Mouse (Mus musculus) neural tube, embryonic 11.5 days (tissue): ENCODE measurements at regions not wholly inside any gene's neighbourhood (a gene's known extent, or its start where the extent isn't known, plus 50 kb on each side); places are given as distances from the start of the nearest gene placed in this dataset.

Source experiments
- ATAC-seq: fragments of 200-750 bp; cut with Nextera tagmentation; 2 replicates; pipeline ENCODE4 v1.8.0; 2017; ENCODE audit warnings: moderate number of reproducible peaks, mild to moderate bottlenecking, moderate TSS enrichment, moderate library complexity; ENCODE audit not compliant: insufficient read depth, low FRiP score, low TSS enrichment
- DNase-seq: peaks from one replicate; pipeline ENCODE4 v3.0.0-alpha.2; 2015; ENCODE audit warnings: low spot score
- H3K27ac ChIP-seq: fragments of 300-500 bp; sonication (generic); 2 replicates; pipeline ENCODE4 v1.5.1; 2014; ENCODE audit warnings: low read depth, mild to moderate bottlenecking, low read length
- H3K27me3 ChIP-seq: fragments of 300-500 bp; sonication (generic); 2 replicates; pipeline ENCODE4 v1.6.1; 2014; ENCODE audit warnings: mild to moderate bottlenecking, low read length, mixed read lengths; ENCODE audit not compliant: control insufficient read depth, insufficient read depth
- H3K36me3 ChIP-seq: fragments of 300-500 bp; sonication (generic); 2 replicates; pipeline ENCODE4 v1.6.1; 2014; ENCODE audit warnings: mild to moderate bottlenecking, low read length, moderate library complexity, mixed read lengths; ENCODE audit not compliant: control insufficient read depth, insufficient read depth
- H3K4me1 ChIP-seq: fragments of 300-500 bp; sonication (generic); 2 replicates; pipeline ENCODE4 v1.6.1; 2014; ENCODE audit warnings: low read length, mixed read lengths; ENCODE audit not compliant: control insufficient read depth, insufficient read depth
- H3K4me2 ChIP-seq: fragments of 300-500 bp; sonication (generic); 2 replicates; pipeline ENCODE4 v1.6.1; 2014; ENCODE audit warnings: low read depth, mild to moderate bottlenecking, moderate library complexity
- H3K4me3 ChIP-seq: fragments of 300-500 bp; sonication (generic); 2 replicates; pipeline ENCODE4 v1.5.1; 2014; ENCODE audit warnings: low read depth, low read length
- H3K9ac ChIP-seq: fragments of 300-500 bp; sonication (generic); 2 replicates; pipeline ENCODE4 v1.6.1; 2014; ENCODE audit warnings: mild to moderate bottlenecking, low read length
- H3K9me3 ChIP-seq: fragments of 300-500 bp; sonication (generic); 2 replicates; pipeline ENCODE4 v1.6.1; 2016; ENCODE audit warnings: low read length; ENCODE audit not compliant: control insufficient read depth
- WGBS: fragments of 180-500 bp; shearing (Covaris S2); extraction: QIAGEN DNeasy Blood & Tissue Kit; methylation state at CpG from one replicate; pipeline ENCODE4 v1.1.7; 2014; 5-methylcytosine and 5-hydroxymethylcytosine counted together

DNA sequence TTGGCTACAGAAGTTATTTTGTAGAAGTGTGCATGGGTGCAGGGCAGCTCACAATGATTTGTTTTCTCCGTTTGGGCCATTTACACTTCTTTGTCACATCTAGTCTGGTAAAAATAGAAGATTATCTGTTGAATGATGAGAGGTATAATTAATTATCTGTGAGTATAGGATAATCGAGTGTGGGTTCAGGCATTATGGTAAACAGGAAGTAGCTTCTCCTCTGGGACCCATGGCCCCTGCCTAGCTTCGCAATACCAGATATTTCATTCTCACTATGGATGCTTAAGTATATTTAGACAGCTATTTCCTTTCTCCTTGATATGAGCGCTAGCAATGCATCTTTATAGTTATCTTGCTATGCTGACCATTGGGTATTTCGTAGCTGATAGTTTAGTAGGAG, 1373.7 kb upstream of the Pcdh20 start:
- no peak for ATAC-seq

DNA sequence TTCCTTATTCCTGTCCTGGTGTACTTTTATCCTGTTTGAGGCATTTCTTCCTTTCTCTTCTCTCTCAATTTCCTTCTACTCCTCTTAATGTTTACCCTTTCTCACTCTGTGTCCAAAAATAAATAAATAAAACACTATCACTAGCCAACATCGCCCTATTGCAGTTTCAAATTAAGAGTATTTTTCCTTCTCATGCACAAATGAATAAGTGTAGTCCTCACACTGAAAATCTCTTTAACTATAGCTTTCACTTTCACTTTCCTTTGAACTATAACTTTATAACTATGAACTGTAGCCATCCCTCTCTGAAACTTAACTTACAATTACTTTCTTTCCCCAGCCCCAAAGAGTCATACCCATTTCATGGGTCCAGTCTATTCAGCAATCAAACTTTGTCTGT, 1355.5 kb upstream of the Pcdh20 start:
- no peaks in the 10 kb centered on the region for H3K9me3 ChIP-seq
- no peak overlapping the region for H3K27ac ChIP-seq
- no peak overlapping the region for H3K9ac ChIP-seq
- H3K27me3 ChIP-seq: no peaks in the 10 kb centered on the region
- WGBS: 82% methylated on average over 1 of the region's 1 CpGs
- no peaks in the 10 kb centered on the region for H3K36me3 ChIP-seq
- no peaks in the 10 kb centered on the region for H3K4me1 ChIP-seq
- DNase-seq (no peak), ATAC-seq (no peak)
- no peak overlapping the region for H3K4me2 ChIP-seq
- H3K4me3 ChIP-seq: no peak overlapping the region

More for the DNA sequence above, 1373.7 kb upstream of the Pcdh20 start:
- no peak for DNase-seq
- H3K4me3 ChIP-seq: no peak overlapping the region
- no peaks in the 10 kb centered on the region for H3K9me3 ChIP-seq
- no peak overlapping the region for H3K27ac ChIP-seq
- no peaks in the 10 kb centered on the region for H3K36me3 ChIP-seq
- WGBS: 85% methylated on average over 5 of the region's 5 CpGs
- H3K9ac ChIP-seq: no peak overlapping the region
- H3K27me3 ChIP-seq: no peaks in the 10 kb centered on the region
- no peak overlapping the region for H3K4me2 ChIP-seq
- no peaks in the 10 kb centered on the region for H3K4me1 ChIP-seq

DNA sequence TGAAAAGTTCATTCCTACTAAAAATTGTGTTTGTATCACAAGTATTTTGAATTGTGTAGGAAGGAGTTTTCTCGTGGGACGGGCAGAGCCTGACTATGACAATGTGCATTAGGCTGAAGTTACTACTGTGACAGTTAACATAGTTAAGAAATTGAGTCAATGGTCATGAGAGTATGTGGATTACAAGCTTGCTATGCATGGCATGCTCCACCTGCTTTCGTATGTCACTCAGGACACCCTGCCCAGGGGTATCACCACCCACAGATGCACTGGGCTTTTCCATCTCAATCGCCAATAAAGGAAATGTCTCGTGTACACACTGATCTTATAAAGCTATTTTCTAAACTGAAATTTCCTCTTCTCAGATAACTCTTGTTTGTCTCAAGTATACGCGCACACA, 1354.8 kb upstream of the Pcdh20 start:
- no peaks in the 10 kb centered on the region for H3K36me3 ChIP-seq
- H3K4me1 ChIP-seq: no peaks in the 10 kb centered on the region
- ATAC-seq: no peak
- H3K4me3 ChIP-seq: no peak overlapping the region
- H3K9me3 ChIP-seq: no peaks in the 10 kb centered on the region
- DNase-seq: no peak
- no peak overlapping the region for H3K27ac ChIP-seq
- no peak overlapping the region for H3K9ac ChIP-seq
- 88% methylated on average over 7 of the region's 7 CpGs for WGBS
- H3K27me3 ChIP-seq: no peaks in the 10 kb centered on the region
- no peak overlapping the region for H3K4me2 ChIP-seq

- Histone ChIP-seq H3K4me1 (no peaks in the 10 kb centered on the region), H3K4me3 (no peak overlapping the region), H3K36me3 (no peaks in the 10 kb centered on the region), H3K27me3 (no peaks in the 10 kb centered on the region), H3K27ac (no peak overlapping the region), H3K9ac (no peak overlapping the region), H3K4me2 (no peak overlapping the region), H3K9me3 (no peaks in the 10 kb centered on the region)
- DNase-seq: peak; percentile 20
- WGBS: 13% methylated on average over 4 of the region's 4 CpGs
- peak; percentile 40; the same call in 1 of the 2 replicates for ATAC-seq
Observed at GRCm38 (mm10) chr14:89823436-89823835, 1352.2 kb upstream of the Pcdh20 start.

DNA sequence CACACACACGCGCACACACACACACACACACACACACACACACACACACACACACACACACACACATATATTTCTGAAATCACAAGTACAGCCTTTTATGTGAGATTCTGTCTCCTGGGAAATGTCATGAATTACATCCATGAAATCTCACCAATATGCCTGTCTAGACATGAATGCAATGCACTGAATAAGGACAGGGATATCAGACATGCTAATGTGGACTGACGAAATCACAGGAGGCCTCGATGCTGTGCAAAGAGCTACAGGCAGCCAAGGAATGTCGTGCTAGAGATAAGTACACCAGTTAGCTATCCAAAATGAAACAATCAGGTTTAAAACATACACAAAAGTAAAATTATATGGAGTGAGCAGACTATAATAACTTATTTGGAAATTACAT, 1351.0 kb upstream of the Pcdh20 start:
- 60% methylated on average over 5 of the region's 5 CpGs for WGBS
- Histone ChIP-seq H3K27me3 (no peaks in the 10 kb centered on the region), H3K9me3 (no peaks in the 10 kb centered on the region), H3K4me1 (no peaks in the 10 kb centered on the region), H3K27ac (no peak overlapping the region), H3K36me3 (no peaks in the 10 kb centered on the region), H3K4me2 (no peak overlapping the region), H3K9ac (no peak overlapping the region), H3K4me3 (no peak overlapping the region)
- peak; percentile 30 for DNase-seq
- peak; percentile 77 for ATAC-seq

DNA sequence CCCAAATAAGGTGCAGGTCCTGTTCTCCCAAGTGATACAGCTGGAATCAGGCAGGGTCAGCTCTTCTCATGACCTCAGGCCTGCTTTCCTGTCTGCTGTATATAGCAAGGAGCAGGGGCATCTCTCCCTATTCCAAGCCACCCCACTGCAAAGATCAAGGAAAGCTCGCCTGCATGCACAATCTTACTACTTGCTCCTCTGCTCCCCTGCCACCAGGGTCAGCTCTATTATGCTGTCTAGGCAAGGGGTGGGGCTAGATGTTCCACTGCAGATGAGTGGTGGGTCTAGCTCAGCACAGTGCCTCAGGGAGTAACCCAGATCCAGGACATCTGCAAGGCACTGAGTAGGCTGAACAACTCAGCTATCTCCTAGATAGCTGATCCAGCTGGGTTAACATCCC, 1335.6 kb upstream of the Pcdh20 start:
- Histone ChIP-seq H3K27me3 (no peaks in the 10 kb centered on the region), H3K4me3 (no peak overlapping the region), H3K4me1 (no peaks in the 10 kb centered on the region), H3K36me3 (no peaks in the 10 kb centered on the region), H3K9me3 (no peaks in the 10 kb centered on the region), H3K4me2 (no peak overlapping the region), H3K9ac (no peak overlapping the region), H3K27ac (no peak overlapping the region)
- 65% methylated on average over 1 of the region's 1 CpGs for WGBS
- DNase-seq: no peak
- 0 out of 2 replicates have a peak, but pooled peaks have one; percentile 41 for ATAC-seq

DNA sequence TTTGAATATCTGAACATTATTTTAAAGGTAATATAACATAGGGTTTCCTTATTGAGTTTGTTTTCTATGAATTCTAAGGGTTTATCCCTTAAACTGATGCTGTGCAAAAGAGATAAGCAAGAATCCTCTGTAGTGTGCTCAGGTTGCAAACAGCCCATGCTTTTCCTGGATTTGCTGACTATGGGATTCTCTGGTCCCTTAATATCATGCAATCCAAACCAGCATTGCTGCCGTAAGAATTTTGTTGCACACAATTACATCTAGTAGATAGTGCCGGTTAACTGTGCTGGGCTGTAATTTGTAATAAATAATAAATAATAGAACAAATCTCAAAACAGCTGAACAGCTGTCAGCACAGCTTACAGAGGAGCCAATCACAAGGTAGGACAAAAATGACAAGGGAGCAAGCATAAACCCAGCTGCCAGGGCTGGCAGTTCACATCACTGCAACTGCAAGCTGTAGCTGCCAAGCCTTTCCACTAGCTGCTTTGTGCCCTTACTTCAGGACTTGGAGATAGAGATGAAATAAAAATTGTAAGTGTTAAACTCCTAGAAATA, 1333.6 kb upstream of the Pcdh20 start:
- no peak overlapping the region for H3K4me2 ChIP-seq
- 88% methylated on average over 2 of the region's 2 CpGs for WGBS
- DNase-seq: no peak
- H3K27me3 ChIP-seq: no peaks in the 10 kb centered on the region
- H3K4me3 ChIP-seq: no peak overlapping the region
- no peak for ATAC-seq
- no peak overlapping the region for H3K9ac ChIP-seq
- H3K9me3 ChIP-seq: no peaks in the 10 kb centered on the region
- H3K27ac ChIP-seq: no peak overlapping the region
- H3K36me3 ChIP-seq: no peaks in the 10 kb centered on the region
- H3K4me1 ChIP-seq: no peaks in the 10 kb centered on the region

DNA sequence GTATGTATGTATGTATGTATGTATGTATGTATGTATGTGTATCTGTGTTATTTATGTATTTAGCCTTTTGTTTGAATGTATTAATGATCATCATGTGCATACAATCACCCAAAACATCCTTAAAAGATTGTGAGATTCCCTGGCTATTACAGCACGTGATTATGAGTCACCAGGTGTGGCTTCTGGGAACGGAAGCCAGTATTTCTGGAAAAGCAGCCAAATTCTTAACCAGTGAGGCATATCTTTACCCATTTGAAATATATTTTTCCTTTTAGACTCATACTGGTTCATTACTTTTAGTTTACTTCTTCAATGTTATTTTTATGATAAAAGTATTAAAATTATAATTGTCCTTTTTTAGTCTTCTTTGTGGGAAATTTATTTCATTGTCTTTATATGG, 1284.6 kb upstream of the Pcdh20 start:
- H3K27me3 ChIP-seq: no peaks in the 10 kb centered on the region
- ATAC-seq (no peak), DNase-seq (no peak)
- H3K27ac ChIP-seq: no peak overlapping the region
- H3K36me3 ChIP-seq: no peaks in the 10 kb centered on the region
- no peak overlapping the region for H3K9ac ChIP-seq
- no peak overlapping the region for H3K4me3 ChIP-seq
- no peak overlapping the region for H3K4me2 ChIP-seq
- H3K4me1 ChIP-seq: no peaks in the 10 kb centered on the region
- H3K9me3 ChIP-seq: no peaks in the 10 kb centered on the region
- WGBS: 75% methylated on average over 2 of the region's 2 CpGs

- 85% methylated on average over 2 of the region's 2 CpGs for WGBS
- Histone ChIP-seq H3K27ac (no peak overlapping the region), H3K27me3 (no peaks in the 10 kb centered on the region), H3K36me3 (no peaks in the 10 kb centered on the region), H3K4me2 (no peak overlapping the region), H3K9ac (no peak overlapping the region), H3K9me3 (no peaks in the 10 kb centered on the region), H3K4me1 (no peaks in the 10 kb centered on the region), H3K4me3 (no peak overlapping the region)
- ATAC-seq: no peak
- DNase-seq: no peak
Observed at GRCm38 (mm10) chr14:89713711-89714110, 1242.5 kb upstream of the Pcdh20 start.
